Mouse (Mus musculus) bone marrow macrophage, adult 2 months (primary cell): ENCODE data around the gene Soat1. TPM values are rescaled to one million over a fixed set of nuclear protein-coding genes. Genes with fewer than 3 reads are reported as not detected.
A peak's percentile ranks its signal among the peaks of the same experiment; 100 is the strongest.

ENCODE experiments used
- H3K27ac ChIP-seq: 2 replicates; pipeline ENCODE4 v1.5.1; 2012; ENCODE audit warnings: low read depth, low read length; ENCODE audit not compliant: insufficient read depth
- H3K4me1 ChIP-seq: 2 replicates; pipeline ENCODE4 v1.6.1; 2012; ENCODE audit warnings: low read length; ENCODE audit not compliant: control insufficient read depth, insufficient read depth
- H3K4me3 ChIP-seq: 2 replicates; pipeline ENCODE4 v1.5.1; 2012; ENCODE audit warnings: mild to moderate bottlenecking, low read length, moderate library complexity; ENCODE audit not compliant: insufficient read depth
- CTCF ChIP-seq: IDR thresholded peaks from 2 replicates; pipeline ENCODE4 v1.5.1; 2012; ENCODE audit warnings: low read depth, mild to moderate bottlenecking, low read length, moderate library complexity
- POLR2A ChIP-seq: IDR thresholded peaks from 2 replicates; pipeline ENCODE4 v1.6.1; 2012; ENCODE audit warnings: mild to moderate bottlenecking, low read depth, low read length, borderline replicate concordance
- polyA plus RNA-seq: library from polyadenylated mRNA; stranded (reverse); fragments of >200 nt; gene quantifications from 2 replicates; pipeline ENCODE4 v1.2.4, GENCODE M21; 2012; ENCODE audit not compliant: missing spikeins, insufficient read depth, insufficient read length

The Soat1 gene
- polyA plus RNA-seq, 1 experiment: 305 TPM

DNA sequence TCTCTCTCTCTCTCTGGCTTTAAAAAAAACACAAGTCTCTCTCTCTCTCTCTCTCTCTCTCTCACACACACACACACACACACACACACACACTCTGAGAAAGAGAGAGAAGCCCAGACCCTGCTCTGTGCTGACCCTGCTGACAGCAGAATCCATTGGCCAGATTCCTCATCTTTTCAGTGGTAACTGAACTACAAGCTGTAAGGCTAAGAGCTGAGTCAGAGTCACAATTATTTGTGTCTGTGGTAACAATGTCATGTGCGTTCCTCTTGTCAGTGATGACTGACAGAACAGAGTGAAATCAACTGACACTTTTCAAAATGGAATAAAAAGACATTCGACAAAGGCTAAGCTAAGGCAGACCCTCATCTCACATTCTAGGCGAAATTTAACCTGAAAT lies 5.6 kb downstream of the Soat1 start:
- TF ChIP-seq POLR2A (no peak), CTCF (no peak)
- Histone ChIP-seq H3K27ac (peak overlapping the region; percentile 99), H3K4me1 (peaks cover 42% of the 10 kb centered on the region), H3K4me3 (peak overlapping the region; percentile 25)

DNA sequence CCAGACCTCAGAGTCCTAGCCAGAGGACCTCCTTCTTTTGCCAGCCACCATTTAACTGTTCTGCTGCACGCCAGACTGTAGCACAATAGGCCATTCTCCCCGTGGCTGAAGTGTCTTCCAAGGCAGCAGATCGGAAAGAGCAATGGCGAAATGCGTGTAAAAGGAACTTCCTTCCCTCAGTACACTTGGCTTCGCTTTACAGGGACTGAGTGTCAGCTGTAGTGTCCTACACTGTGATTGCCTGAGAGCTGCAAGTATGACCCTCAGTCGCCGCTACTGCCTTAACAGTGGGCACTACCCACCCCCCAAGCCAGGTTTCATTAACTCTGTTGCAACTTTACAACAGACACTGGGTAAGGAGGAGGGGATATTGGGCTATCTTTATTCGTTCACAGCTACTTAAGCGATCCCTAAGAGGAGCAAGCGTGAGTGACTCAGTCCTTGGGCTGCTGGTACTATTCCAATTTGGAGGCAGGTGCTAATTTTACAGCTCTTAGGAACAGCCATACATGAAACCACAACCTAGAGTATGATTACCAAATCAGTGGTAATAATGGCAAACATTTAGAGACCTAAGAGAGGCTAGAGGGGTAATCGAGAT lies 6.4 kb downstream of the Soat1 start:
- Histone ChIP-seq H3K4me3 (peak overlapping the region; percentile 37), H3K27ac (peak overlapping the region; percentile 99), H3K4me1 (peaks cover 42% of the 10 kb centered on the region)
- TF ChIP-seq POLR2A: no peak
- no peak for TF ChIP-seq CTCF

DNA sequence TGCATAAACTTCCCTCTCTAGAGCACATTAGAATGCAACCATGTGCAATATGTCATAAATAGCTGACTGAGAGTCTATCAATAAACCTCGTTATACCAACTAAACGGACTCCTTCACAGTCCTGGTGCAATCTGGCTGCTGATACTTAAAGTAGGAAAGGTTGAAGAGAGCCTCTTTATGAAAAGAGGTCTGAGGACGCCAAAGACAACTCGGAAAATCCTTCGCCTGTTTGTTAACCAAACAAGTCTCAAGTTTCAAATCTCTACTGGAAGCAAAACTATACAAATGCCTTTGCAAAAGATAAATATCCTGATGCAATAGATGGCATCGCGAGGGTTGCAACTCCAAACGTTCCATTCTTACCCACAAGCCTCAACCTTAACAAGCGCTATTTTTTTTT lies 9.2 kb downstream of the Soat1 start:
- peaks cover 38% of the 10 kb centered on the region for H3K4me1 ChIP-seq

DNA sequence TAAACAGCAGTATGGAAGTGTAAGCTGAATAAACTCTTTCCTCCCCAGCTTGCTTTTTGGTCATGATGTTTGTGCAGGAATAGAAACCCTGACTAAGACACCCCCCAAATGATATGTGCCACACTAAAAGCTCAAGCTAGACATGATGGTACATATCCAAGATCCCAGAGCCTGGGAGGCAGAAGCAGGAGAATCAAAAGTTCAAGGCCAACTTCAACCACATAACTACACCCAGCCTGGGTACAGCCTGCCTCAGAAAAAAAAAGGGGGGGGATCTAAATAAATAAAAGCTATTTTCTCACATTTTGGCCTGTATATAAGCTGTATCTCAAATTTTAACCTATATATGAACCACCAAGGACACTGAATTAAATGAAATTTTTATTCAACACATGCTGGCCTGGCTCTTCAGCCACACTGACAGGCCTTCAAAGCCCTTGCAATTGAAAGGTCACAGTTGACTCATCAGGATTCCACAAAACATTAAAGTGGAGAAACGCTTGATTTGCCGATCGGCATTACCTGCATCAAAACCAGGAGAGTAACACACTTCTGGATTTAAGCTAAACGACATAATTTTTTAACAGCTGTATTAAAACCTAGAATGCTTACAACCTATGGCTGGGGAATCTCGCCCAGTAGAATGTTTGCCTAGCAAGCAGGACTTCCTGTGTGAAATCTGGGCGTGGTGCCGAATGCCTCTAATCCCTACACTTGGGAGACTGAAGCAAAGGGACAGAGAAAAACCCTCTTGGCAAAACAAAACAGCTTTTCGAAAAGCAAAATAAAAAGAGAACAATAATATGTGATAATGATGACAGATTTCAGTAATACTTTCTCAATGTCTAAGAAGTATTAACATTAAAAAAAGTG lies 9.9 kb downstream of the Soat1 start:
- TF ChIP-seq CTCF (no peak), POLR2A (no peak)
- Histone ChIP-seq H3K4me3 (no peak overlapping the region), H3K27ac (no peak overlapping the region), H3K4me1 (peaks cover 35% of the 10 kb centered on the region)

More for the DNA sequence above, 9.2 kb downstream of the Soat1 start:
- H3K4me3 ChIP-seq: no peak overlapping the region
- TF ChIP-seq CTCF: no peak
- no peak for TF ChIP-seq POLR2A
- H3K27ac ChIP-seq: no peak overlapping the region

DNA sequence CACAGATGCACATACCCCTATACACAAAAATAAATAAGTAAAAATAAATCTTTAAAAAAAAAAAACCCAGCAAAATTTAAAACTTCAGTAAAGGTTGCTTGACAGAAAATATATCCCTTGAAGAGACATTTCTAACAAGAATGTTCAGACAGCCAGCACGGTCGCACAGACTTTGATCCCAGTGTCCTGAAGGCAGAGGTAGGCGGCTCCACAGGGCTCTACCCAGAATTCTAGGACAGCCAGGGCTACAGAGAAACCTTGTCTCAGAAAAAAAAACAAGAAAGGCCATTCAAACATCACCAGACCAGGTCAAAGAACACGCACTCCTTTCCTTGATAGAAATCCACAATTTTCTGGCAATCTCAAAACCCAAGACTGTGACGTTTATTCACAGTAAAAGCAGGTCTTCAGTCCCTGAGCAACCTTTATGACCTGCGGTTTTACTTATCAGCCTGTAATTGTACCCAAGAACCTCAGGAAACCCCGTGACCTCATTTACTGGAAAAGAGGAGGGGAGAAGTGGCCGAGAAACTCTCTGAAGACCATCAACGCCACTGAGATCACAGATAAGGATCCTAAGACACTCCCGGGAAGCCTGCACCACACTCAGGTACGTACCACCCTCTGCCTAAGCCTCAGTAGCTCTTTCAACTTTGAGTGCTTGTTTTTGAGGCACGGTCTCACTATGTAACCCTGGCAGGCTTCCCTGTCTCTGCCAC lies 11.7 kb downstream of the Soat1 start:
- Histone ChIP-seq H3K27ac (no peak overlapping the region), H3K4me3 (no peak overlapping the region), H3K4me1 (peaks cover 34% of the 10 kb centered on the region)
- no peak for TF ChIP-seq CTCF
- TF ChIP-seq POLR2A: no peak

DNA sequence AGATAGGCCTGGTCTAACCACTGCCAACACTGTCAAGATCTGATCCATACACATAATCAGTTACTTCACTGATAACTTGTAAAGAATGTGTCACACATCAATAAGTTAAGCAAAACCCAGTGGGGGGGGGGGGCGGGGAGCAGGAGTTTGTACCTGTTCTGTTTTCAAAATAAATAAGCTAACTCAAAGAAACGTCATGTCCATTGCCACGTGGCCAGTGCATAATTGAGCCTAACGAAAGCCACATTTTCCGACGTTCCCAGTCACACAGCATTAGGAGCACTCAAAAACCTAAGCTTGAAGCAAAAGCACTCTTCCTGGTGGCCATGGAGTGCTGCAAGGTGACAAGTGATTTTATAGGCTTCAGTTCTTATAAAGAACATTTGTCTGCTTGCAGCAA lies 13.1 kb downstream of the Soat1 start:
- Histone ChIP-seq H3K4me1 (peaks cover 33% of the 10 kb centered on the region), H3K4me3 (no peak overlapping the region), H3K27ac (no peak overlapping the region)
- no peak for TF ChIP-seq CTCF
- no peak for TF ChIP-seq POLR2A

DNA sequence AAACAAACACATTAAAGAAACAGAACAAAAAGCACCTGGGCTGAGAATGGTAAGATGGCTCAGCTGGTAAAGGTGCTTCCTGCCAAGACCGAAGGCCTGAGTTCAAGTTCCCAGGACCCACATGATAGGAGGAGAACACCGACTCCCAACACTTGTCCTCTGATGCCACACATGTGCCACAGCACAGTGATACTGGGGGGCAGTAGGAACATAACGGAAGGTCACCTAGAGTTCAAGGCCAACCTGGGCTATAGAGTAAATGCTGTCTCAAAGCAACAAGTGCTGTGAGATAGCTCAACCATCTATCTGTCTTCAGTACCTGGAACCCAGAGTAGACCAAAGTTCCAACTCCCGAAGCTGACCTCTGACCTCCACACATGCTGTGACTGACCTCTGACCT lies 13.9 kb downstream of the Soat1 start:
- Histone ChIP-seq H3K27ac (peak overlapping the region; percentile 36), H3K4me1 (peaks cover 42% of the 10 kb centered on the region), H3K4me3 (no peak overlapping the region)
- TF ChIP-seq POLR2A: no peak
- no peak for TF ChIP-seq CTCF

DNA sequence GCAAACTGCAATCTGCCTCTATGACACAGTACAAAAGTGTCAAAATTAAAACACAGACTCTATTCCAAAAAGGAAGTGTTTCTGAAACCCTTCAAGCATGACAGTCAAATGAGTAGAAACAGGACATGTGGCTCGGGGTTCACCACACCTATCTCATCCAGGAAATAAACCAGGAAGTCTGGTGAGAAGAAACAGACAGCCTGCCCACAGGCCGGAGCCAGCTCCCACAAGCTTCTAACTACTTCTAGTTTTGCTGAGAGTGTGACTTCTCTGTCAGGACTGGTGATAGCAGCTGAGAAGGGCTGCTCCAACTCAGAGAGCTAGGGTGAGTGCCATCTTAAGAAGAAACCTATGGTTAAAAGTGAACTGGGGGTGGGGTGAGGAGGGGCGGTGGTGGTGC lies 14.4 kb downstream of the Soat1 start:
- no peak overlapping the region for H3K4me3 ChIP-seq
- peak overlapping the region; percentile 47 for H3K27ac ChIP-seq
- TF ChIP-seq POLR2A: no peak
- TF ChIP-seq CTCF: no peak
- H3K4me1 ChIP-seq: peaks cover 41% of the 10 kb centered on the region

DNA sequence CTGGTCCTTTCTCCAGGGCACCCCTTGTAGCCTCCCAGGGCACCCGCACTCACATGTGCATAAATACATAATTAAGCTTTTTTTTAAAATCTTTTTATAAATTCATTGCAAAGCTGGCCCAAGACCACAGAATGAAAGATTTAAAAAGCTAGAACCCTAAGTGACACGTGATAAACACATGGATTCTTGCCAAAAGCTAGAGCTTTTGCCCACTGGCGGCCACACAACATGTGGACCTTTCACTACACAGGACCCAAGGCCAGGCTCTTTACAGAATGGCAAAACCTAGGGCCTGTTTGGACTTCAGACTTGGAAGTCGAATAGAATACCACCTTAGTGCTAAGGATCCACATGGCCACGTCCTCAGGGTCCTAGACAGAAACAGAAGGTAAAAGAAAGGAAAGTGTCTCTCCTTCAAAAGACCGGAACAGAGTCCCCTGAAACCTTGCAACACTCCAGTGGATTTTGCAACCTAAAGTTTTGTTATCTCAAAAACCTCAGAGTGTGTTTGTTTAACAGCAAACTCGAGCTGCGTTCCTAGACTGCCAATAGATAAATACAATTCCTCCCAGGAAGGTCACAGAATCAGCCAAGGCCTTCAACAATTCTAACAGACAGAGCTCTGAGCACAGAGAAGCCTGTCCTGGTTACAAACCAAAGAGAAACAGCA lies 15.6 kb downstream of the Soat1 start:
- TF ChIP-seq POLR2A (no peak), CTCF (no peak)
- Histone ChIP-seq H3K4me3 (no peak overlapping the region), H3K27ac (no peak overlapping the region), H3K4me1 (peaks cover 42% of the 10 kb centered on the region)
